Mouse (Mus musculus) hindbrain, embryonic 15.5 days (tissue): ENCODE results near the gene Igsf3. TPM values are rescaled to one million over a fixed set of nuclear protein-coding genes. Genes with fewer than 3 reads are reported as not detected.

Source experiments
- ATAC-seq: fragments of 200-750 bp; cut with Nextera tagmentation; 2 replicates; pipeline ENCODE4 v1.8.0; 2017; ENCODE audit warnings: low read depth, moderate number of reproducible peaks, moderate TSS enrichment; ENCODE audit not compliant: low FRiP score
- H3K27ac ChIP-seq: fragments of 300-500 bp; sonication (generic); replicated peaks from 2 replicates; pipeline ENCODE4 v1.5.1; 2015; ENCODE audit warnings: mild to moderate bottlenecking, inconsistent platforms
- H3K27me3 ChIP-seq: fragments of 300-500 bp; sonication (generic); 2 replicates; pipeline ENCODE4 v1.6.1; 2015; ENCODE audit warnings: control low read depth, inconsistent platforms
- H3K36me3 ChIP-seq: fragments of 300-500 bp; sonication (generic); 2 replicates; pipeline ENCODE4 v1.6.1; 2015; ENCODE audit warnings: control low read depth, inconsistent platforms
- H3K4me1 ChIP-seq: fragments of 300-500 bp; sonication (generic); replicated peaks from 2 replicates; pipeline ENCODE4 v1.6.1; 2015; ENCODE audit warnings: control low read depth, inconsistent platforms
- H3K4me2 ChIP-seq: fragments of 300-500 bp; sonication (generic); 2 replicates; pipeline ENCODE4 v1.6.1; 2015; ENCODE audit warnings: moderate library complexity, mild to moderate bottlenecking, inconsistent platforms
- H3K4me3 ChIP-seq: fragments of 300-500 bp; sonication (generic); 2 replicates; pipeline ENCODE4 v1.5.1; 2015; ENCODE audit warnings: mild to moderate bottlenecking, inconsistent platforms
- H3K9ac ChIP-seq: fragments of 300-500 bp; sonication (generic); 2 replicates; pipeline ENCODE4 v1.6.1; 2015; ENCODE audit warnings: inconsistent platforms
- H3K9me3 ChIP-seq: fragments of 300-500 bp; sonication (generic); 2 replicates; pipeline ENCODE4 v1.6.1; 2016; ENCODE audit warnings: control low read depth, inconsistent platforms
- WGBS: fragments of 180-500 bp; shearing (Covaris S2); methylation state at CpG from one replicate; pipeline ENCODE4 v1.1.7; 2015; 5-methylcytosine and 5-hydroxymethylcytosine counted together
- polyA plus RNA-seq: library from polyadenylated mRNA; unstranded; fragments of >200 nt; fragmentation: Nextera tagmentation; extraction: Ambion mirVana; gene quantifications from 2 replicates; pipeline ENCODE4 v1.2.1, GENCODE M21; 2015

Gene Igsf3
- polyA plus RNA-seq, 1 experiment from 2014 or later = 90.6 TPM

- Histone ChIP-seq H3K4me3 (peak overlapping the region; percentile 92), H3K9ac (peak overlapping the region; percentile 90), H3K4me1 (peaks cover 50% of the 10 kb centered on the region), H3K4me2 (peak overlapping the region; percentile 89), H3K9me3 (no peaks in the 10 kb centered on the region), H3K27me3 (no peaks in the 10 kb centered on the region), H3K27ac (peak overlapping the region; percentile 77), H3K36me3 (no peaks in the 10 kb centered on the region)
- ATAC-seq = 0 out of 2 replicates have a peak, but pooled peaks have one; percentile 31
- under 1% methylated on average over 12 of the region's 12 CpGs for WGBS
These were observed 1.2 kb downstream of the Igsf3 start for GRCm38 (mm10) chr3:101378102-101378501.

GRCm38 (mm10) chr3:101379789-101380188 is 2.9 kb downstream of the Igsf3 start:
- H3K4me1 ChIP-seq = peaks cover 66% of the 10 kb centered on the region
- peak overlapping the region; percentile 92 for H3K4me3 ChIP-seq
- peak overlapping the region; percentile 89 for H3K4me2 ChIP-seq
- peak overlapping the region; percentile 44 for H3K9ac ChIP-seq
- H3K27me3 ChIP-seq = no peaks in the 10 kb centered on the region
- H3K27ac ChIP-seq = peak overlapping the region; percentile 26; the same call in 1 of the 2 replicates
- ATAC-seq = 0 out of 2 replicates have a peak, but pooled peaks have one; percentile 18
- H3K36me3 ChIP-seq = no peaks in the 10 kb centered on the region
- 9% methylated on average over 4 of the region's 4 CpGs for WGBS
- H3K9me3 ChIP-seq = no peaks in the 10 kb centered on the region

- ATAC-seq = no peak
- peaks cover 82% of the 10 kb centered on the region for H3K4me1 ChIP-seq
- H3K9ac ChIP-seq = no peak overlapping the region
- H3K9me3 ChIP-seq = no peaks in the 10 kb centered on the region
- no peak overlapping the region for H3K27ac ChIP-seq
- no peaks in the 10 kb centered on the region for H3K27me3 ChIP-seq
- WGBS = 79% methylated on average over 5 of the region's 5 CpGs
- H3K36me3 ChIP-seq = no peaks in the 10 kb centered on the region
- peak overlapping the region; percentile 92; the same call in 1 of the 2 replicates for H3K4me3 ChIP-seq
- H3K4me2 ChIP-seq = peak overlapping the region; percentile 89
These were observed 4.8 kb downstream of the Igsf3 start for GRCm38 (mm10) chr3:101381691-101382090.

GRCm38 (mm10) chr3:101382751-101383150 is 5.9 kb downstream of the Igsf3 start:
- no peak overlapping the region for H3K4me3 ChIP-seq
- peak overlapping the region; percentile 89 for H3K4me2 ChIP-seq
- H3K36me3 ChIP-seq = no peaks in the 10 kb centered on the region
- WGBS = 39% methylated on average over 4 of the region's 4 CpGs
- no peaks in the 10 kb centered on the region for H3K9me3 ChIP-seq
- H3K27me3 ChIP-seq = no peaks in the 10 kb centered on the region
- H3K9ac ChIP-seq = no peak overlapping the region
- no peak overlapping the region for H3K27ac ChIP-seq
- peaks cover 91% of the 10 kb centered on the region for H3K4me1 ChIP-seq
- ATAC-seq = no peak

GRCm38 (mm10) chr3:101386430-101387016 is 9.6 kb downstream of the Igsf3 start:
- WGBS = 44% methylated on average over 8 of the region's 8 CpGs
- Histone ChIP-seq H3K4me2 (0 out of 2 replicates have a peak overlapping the region, but pooled peaks have one; percentile 11), H3K4me1 (peaks cover 95% of the 10 kb centered on the region), H3K36me3 (no peaks in the 10 kb centered on the region), H3K9me3 (no peaks in the 10 kb centered on the region), H3K4me3 (no peak overlapping the region), H3K27ac (no peak overlapping the region), H3K27me3 (no peaks in the 10 kb centered on the region), H3K9ac (no peak overlapping the region)
- ATAC-seq = no peak

GRCm38 (mm10) chr3:101387849-101388248 is 11.0 kb downstream of the Igsf3 start:
- H3K27me3 ChIP-seq = no peaks in the 10 kb centered on the region
- WGBS = 14% methylated on average over 10 of the region's 10 CpGs
- no peaks in the 10 kb centered on the region for H3K9me3 ChIP-seq
- H3K4me1 ChIP-seq = peaks cover 95% of the 10 kb centered on the region
- no peak overlapping the region for H3K4me3 ChIP-seq
- H3K36me3 ChIP-seq = no peaks in the 10 kb centered on the region
- H3K9ac ChIP-seq = no peak overlapping the region
- H3K4me2 ChIP-seq = peak overlapping the region; percentile 26
- no peak for ATAC-seq
- H3K27ac ChIP-seq = no peak overlapping the region

GRCm38 (mm10) chr3:101389566-101389965 is 12.7 kb downstream of the Igsf3 start:
- H3K9me3 ChIP-seq = no peaks in the 10 kb centered on the region
- H3K27ac ChIP-seq = no peak overlapping the region
- no peaks in the 10 kb centered on the region for H3K27me3 ChIP-seq
- 72% methylated on average over 3 of the region's 3 CpGs for WGBS
- peaks cover 96% of the 10 kb centered on the region for H3K4me1 ChIP-seq
- no peak for ATAC-seq
- no peak overlapping the region for H3K4me2 ChIP-seq
- no peaks in the 10 kb centered on the region for H3K36me3 ChIP-seq
- H3K9ac ChIP-seq = no peak overlapping the region
- H3K4me3 ChIP-seq = no peak overlapping the region

GRCm38 (mm10) chr3:101390472-101390871 is 13.6 kb downstream of the Igsf3 start:
- Histone ChIP-seq H3K27me3 (no peaks in the 10 kb centered on the region), H3K9ac (no peak overlapping the region), H3K4me3 (no peak overlapping the region), H3K4me2 (0 out of 2 replicates have a peak overlapping the region, but pooled peaks have one; percentile 1), H3K9me3 (no peaks in the 10 kb centered on the region), H3K27ac (no peak overlapping the region), H3K4me1 (peaks cover 96% of the 10 kb centered on the region), H3K36me3 (no peaks in the 10 kb centered on the region)
- 39% methylated on average over 9 of the region's 9 CpGs for WGBS
- no peak for ATAC-seq

GRCm38 (mm10) chr3:101391991-101392390 is 15.1 kb downstream of the Igsf3 start:
- Histone ChIP-seq H3K36me3 (no peaks in the 10 kb centered on the region), H3K4me2 (no peak overlapping the region), H3K9ac (no peak overlapping the region), H3K27me3 (no peaks in the 10 kb centered on the region), H3K4me1 (peaks cover 99% of the 10 kb centered on the region), H3K4me3 (no peak overlapping the region), H3K9me3 (no peaks in the 10 kb centered on the region), H3K27ac (no peak overlapping the region)
- no peak for ATAC-seq
- 89% methylated on average over 6 of the region's 6 CpGs for WGBS

- Histone ChIP-seq H3K9me3 (no peaks in the 10 kb centered on the region), H3K4me2 (no peak overlapping the region), H3K27me3 (no peaks in the 10 kb centered on the region), H3K36me3 (no peaks in the 10 kb centered on the region), H3K4me1 (peaks cover 100% of the 10 kb centered on the region), H3K4me3 (no peak overlapping the region), H3K9ac (no peak overlapping the region), H3K27ac (no peak overlapping the region)
- 70% methylated on average over 6 of the region's 6 CpGs for WGBS
- no peak for ATAC-seq
These were observed 16.3 kb downstream of the Igsf3 start for GRCm38 (mm10) chr3:101393103-101393644.

- no peaks in the 10 kb centered on the region for H3K27me3 ChIP-seq
- 46% methylated on average over 19 of the region's 19 CpGs for WGBS
- no peak overlapping the region for H3K4me2 ChIP-seq
- no peak for ATAC-seq
- H3K27ac ChIP-seq = peak overlapping the region; percentile 13
- peaks cover 100% of the 10 kb centered on the region for H3K4me1 ChIP-seq
- no peak overlapping the region for H3K9ac ChIP-seq
- H3K36me3 ChIP-seq = no peaks in the 10 kb centered on the region
- no peak overlapping the region for H3K4me3 ChIP-seq
- no peaks in the 10 kb centered on the region for H3K9me3 ChIP-seq
These were observed 17.0 kb downstream of the Igsf3 start for GRCm38 (mm10) chr3:101393659-101394539.

- Histone ChIP-seq H3K27ac (no peak overlapping the region), H3K36me3 (no peaks in the 10 kb centered on the region), H3K9ac (no peak overlapping the region), H3K4me2 (no peak overlapping the region), H3K27me3 (no peaks in the 10 kb centered on the region), H3K4me3 (no peak overlapping the region), H3K9me3 (no peaks in the 10 kb centered on the region), H3K4me1 (peaks cover 95% of the 10 kb centered on the region)
- no peak for ATAC-seq
- 44% methylated on average over 5 of the region's 5 CpGs for WGBS
These were observed 18.5 kb downstream of the Igsf3 start for GRCm38 (mm10) chr3:101395341-101395740.
